Mouse (Mus musculus) heart, adult 2 months (tissue): ENCODE data around the gene Hps6.

Experiments
- CTCF ChIP-seq: fragments of 200-600 bp; IDR thresholded peaks from 2 replicates; pipeline ENCODE4 v1.8.1; 2022; ENCODE audit warnings: antibody characterized with exemption, mild to moderate bottlenecking, moderate library complexity
- EP300 ChIP-seq: fragments of 200-500 bp; IDR thresholded peaks from 2 replicates; pipeline ENCODE4 v1.6.1; 2011; ENCODE audit warnings: low read depth, low read length, control low read depth; ENCODE audit not compliant: insufficient read depth
- POLR2A ChIP-seq: fragments of 200-500 bp; IDR thresholded peaks from 2 replicates; pipeline ENCODE4 v1.6.1; 2011; ENCODE audit warnings: mild to moderate bottlenecking, low read depth, low read length, control low read depth; ENCODE audit not compliant: insufficient read depth

DNA sequence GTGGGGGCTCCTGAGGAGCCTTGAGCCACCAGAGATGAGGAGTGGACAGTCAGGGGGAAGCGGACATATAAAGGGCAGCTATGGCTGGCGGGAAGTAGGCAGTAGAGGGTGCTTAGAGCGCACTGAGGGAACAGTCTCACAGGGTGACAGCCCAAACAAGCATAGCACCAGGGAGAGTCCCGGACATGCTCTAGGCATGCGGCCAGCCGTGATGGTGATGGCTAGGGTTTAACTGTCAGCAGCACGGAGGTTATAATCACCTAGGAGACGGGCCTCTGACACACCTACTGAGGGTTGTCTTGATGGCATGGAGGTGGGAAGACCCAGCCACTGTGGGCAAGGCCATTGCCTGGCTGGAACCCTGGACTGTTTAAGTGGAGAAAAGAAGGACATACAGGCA, 23.3 kb downstream of the Hps6 start:
- no peak for TF ChIP-seq CTCF
- TF ChIP-seq POLR2A, result no peak
- TF ChIP-seq EP300, result no peak
